Mouse (Mus musculus): ENCODE measurements around the gene Asic2.
A peak's percentile ranks its signal among the peaks of the same experiment; 100 is the strongest.

Asic2 gene

DNA sequence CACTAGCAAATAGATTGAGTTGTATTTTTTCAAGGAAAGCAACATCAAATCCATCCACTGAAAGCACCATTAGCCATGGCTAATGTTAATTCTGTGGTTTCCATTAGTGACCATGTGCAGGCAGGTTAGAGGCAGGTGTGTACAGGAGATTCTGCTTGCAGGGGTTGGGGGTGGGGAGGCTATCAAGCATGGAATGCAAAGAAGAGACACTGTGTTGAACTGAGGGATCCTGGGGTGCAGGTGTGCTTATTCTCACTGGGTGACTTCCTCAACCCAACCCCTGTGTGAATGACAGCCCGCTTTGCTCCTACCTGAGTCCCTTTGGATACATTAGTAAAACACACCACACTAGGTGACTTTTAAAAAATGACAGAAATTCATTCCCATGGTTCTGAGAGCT is 20.2 kb downstream of the Asic2 start:
- no peak for DNase-seq

DNA sequence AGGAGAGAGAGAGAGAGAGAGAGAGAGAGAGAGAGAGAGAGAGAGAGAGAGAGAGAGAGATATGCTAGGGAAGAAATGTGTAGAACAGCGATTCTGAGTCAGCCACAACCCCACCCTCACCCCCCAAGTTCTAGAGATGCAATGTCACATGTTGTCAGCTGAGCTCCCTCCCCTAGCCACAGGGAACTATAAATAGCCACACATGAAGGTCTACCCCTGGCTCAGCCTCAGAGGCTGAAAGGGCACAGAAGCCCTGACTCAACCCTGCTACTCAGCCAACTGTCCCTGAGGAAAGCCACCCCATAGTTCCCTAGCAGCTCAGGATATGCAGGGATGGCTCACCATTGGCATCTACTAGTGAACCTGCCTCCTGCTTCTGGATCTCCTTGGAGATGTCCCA is 26.1 kb downstream of the Asic2 start:
- DNase-seq = no peak

DNA sequence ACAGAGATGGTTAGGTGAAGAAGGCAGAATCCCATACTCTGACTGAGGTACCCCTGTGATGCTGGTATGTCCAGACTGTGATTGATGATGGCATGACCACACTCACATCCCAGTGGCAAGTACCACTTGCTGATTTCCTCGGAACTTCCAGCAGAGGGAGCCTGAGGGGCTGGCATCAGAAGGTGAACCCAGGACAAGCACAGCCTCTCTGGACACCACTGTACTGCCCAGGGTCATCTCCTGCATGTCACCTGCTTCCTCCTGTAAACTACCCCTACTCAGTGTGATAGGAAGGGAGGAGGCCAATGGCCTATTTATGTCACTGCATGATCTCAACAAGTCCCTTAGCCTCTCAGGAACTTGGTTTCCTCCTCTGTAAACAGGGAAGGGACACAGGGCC is 27.3 kb downstream of the Asic2 start:
- peak; percentile 3 to 9 for DNase-seq

DNA sequence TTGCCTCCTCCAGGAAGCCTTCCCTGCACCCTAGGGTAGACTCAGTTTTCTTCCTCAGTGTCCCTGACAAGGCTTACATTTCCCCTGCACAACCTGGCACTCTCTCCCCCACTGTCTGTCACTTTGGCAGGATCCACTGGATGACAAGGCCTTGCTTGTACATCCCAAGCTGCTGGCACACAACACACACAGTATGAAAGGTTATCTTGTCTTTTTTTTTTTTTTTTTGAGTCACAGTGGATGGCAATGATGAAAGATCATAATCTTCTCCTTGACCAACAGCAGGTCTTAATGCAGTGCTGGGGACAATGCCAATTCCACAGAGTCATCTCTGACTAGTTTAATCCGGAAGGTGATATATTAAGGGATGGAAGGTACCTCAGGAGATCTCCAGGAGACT is 30.7 kb downstream of the Asic2 start:
- DNase-seq = no peak

DNA sequence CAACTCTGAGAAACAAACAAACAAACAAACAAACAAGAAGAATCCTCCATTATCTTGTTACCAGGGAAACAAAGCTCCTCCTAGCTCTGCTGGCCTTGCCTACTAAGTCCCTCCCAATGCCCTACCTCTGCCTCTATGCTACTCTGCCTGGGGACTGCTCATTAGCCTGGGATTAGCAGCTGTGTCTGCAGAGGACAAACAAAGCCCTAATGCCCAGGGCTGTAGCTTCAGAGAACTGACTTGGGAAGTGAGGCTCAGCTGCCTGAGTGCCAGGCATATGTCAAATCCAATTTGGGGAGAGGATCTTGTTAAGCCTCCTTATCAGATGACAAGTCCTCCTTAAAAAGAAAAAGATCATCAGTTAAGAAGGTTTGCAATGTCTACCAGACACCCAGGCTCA is 41.9 kb downstream of the Asic2 start:
- DNase-seq = no peak

DNA sequence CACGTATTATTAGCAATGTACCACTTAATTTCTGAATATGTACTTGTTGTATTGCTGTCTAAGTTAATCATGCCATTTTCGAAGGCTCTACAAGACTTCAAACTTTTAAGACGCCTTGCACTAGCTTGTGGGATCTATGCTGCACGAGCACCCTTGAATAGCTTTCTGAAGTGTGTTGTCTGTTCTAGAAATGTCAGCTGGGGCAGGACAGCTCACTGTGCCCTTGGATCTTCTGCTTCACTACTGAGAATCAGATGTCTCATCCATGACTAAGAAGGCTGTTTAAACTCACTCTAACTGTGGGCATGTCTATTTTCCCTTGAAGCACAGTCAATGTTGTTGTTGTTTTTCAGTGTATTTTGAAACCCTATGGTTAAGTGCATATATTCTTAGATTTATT is 44.6 kb downstream of the Asic2 start:
- no peak for DNase-seq

DNA sequence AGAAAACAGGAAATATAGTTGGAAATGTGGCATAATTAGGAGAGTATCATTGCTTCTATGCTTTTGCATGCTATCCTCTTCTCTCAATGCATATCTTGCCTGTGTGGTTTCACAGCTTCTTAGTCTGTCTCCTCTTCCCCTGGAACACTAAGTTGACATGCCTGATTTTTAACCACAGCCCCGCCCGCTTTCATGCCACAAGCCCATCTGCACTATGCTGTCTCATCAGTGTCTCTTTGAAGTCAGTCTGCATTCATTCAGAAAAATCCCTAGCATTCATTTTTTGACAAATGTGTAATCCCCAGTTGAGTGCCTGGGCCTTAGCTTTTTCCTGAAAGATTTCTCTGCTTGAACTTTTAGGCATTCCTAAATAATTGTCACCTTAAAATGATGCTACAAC is 45.2 kb downstream of the Asic2 start:
- DNase-seq = no peak

DNA sequence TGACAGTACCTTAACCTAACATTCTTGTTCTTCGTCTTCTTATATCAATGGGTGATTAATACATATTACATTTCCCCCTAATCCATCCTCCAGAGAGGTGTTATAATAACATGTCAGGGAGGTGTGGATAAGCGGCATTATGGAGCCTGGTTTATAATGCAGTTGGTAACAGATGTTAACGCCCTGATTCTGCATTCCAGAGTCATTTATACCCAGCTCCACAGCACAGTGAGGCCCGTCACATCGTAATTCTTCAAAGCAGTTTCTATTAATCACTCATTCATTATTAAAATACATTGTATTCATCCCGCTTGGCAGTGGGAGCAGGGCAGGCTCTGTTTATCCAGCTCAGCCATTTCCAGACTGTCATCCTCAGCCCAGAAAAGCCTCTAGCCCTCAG is 52.8 kb downstream of the Asic2 start:
- DNase-seq = no peak

DNA sequence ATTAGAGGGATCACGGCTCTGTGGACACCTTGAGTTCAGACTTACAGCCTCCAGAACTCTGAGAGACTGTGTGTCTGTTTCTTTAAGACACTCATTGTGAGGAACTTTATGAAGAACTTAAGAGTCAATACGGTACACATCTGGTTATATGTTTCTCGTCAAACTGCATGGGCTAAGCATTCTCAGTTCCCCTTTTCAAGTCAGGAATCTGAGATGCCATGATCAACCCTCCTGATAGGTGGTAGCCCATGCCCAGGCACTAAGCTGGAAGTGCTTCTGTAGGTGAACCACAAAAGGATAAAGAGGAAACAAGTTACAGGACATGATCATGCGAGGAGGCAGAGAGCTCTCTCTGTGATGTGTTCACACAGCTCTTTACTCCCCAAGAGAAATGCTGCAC is 55.2 kb downstream of the Asic2 start:
- peak; percentile 19 to 25 for DNase-seq

DNA sequence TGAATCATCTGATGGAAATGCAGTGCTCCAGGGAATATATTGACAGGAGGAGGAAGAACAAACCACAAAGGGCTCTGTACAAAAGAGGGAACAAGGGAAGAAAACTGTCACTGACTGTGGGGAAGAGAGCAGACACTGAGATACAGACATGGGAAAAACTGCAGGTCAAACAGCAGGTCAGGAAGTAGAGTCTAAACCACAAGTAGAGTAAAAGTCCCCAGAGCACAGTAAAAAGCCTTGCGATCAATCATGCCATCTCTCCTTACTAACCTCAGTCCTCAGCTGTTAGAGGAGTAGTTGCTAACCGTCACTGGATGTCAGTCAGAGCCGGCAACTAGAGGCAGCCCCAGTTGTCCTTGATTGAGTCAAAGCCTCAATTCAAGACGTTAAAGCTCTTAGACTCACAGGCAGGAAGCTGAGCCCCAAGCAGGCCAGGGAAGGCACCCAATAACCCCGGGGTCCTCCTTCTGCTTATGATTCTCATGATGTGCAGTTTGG is 58.8 kb downstream of the Asic2 start:
- DNase-seq = peak; percentile 4 to 6

DNA sequence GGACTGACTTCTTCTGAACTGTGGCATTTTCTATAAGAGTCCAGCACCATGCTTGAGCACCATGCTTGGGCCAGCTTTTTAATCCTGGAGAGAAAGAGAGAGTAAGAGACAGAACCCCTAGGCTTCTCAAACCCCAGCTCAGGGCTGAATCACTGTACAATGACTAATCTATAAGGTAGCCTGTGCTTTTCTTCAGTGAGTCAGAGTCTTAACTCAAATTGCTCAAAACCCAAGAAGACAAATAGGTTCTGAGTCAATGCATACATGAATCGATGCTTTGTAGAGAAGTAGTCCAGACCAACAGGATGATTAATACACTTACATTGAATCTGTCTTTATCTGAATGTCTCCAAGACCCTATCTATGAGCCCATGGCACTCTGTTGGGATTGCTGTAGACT is 59.5 kb downstream of the Asic2 start:
- DNase-seq = no peak

DNA sequence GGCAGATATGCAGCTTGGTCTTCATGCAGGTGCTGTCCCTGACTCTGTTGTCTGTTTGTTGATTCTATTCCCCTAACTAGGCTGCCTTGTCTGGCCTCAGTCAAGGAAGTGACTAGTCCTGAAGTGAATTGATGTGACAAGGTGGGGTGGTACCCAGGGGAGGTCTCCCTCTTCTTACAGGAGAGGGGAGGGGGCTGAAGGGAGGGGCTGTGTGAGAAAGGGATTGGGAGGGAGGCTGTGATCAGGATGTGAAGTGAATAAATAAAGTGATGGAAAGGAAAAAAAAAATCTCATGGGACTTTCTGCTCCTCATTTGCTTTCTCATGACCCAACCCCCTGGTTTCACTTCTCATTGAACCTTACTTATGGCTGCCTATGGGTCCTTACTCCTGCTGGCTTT is 65.9 kb downstream of the Asic2 start:
- DNase-seq = peak; percentile 21 to 23

DNA sequence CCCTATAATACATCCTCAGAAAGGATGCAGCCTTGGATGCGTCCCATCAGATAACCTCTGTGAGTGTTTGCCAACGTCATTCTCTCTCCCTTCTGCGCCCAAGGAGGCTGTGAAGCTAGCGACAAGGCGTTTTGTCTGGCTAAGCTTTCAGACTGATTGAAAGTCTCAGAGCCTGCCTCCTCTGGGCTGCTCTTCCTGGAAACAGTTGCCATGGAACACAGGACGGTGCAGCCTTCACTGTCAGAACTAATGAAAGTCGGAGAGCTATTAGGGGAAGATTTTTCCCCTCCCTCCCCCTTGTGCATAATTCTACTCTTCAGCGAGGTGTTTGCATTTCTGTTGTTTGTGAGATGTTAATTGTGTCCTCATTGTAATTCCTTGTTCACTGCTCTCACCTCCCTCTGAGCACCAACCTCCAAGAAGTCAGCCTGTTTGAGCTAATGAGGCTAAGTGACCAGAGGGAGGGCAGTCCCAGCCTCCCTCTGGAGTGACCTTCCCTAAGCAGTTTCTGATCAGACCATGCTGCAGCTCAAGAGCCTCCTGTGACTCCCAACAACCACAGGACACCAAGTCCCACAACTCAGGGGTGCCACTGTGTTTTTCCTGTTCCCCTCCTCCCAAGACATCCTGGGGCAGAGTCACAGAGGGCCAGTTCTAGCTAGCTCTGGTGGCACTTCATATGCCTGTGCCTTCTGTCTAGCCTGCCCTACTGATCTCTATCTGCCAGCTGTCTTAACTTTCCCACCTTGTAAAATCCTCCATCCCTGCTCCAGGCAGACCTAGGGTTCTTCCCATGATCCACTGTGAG is 70.5 kb downstream of the Asic2 start:
- DNase-seq = no peak

DNA sequence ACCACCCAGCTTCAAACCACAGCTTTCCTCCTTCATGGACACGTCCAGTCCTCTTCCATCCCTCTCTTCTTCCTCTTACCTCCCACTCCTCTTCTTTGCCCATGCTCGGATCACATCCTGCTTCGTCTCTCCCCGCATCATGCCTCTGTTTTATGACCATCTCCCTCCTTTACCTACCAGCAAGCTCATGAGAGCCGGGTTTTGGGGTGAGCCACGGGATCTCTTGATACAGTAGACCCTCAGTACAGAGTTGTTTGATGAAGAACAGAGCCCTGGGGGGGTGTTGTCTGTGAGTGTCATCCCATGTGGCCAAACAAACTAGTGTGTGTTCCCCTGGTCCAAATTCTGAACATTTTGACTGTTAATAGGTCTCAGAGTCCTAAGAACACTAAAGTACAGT is 71.7 kb downstream of the Asic2 start:
- DNase-seq = no peak

DNA sequence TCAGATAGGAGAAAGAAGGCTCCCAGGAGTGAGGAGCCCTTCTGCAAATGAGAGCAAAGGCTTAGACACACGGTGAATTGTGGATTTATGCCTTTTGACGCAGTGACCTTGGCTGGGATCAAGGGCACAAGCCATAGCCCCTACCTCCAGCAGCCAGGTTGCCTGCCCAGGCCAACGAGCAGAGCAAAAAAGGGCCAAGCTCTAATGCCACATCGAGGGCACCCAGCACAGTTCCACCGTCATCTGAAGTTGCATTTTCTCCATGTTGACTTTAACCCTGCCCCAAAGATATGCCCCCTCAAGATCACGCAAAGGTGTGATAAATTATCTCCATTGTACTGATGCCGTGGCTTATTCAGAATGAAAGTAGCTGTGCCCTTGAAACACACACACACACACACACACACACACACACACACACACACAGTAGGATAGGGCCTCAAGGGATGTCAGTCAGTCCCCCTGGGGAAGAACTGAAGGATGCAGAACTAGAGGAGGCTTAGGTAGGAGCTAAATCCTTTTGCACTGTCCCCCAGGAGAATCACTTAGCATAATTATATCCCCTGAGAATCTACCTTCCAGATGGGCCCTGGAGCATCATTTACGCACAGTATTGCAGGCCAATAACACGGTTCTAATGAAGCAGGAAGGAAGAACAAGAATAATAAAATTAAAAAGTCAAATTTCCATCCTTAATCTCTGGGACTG is 96.6 kb downstream of the Asic2 start:
- DNase-seq = no peak

DNA sequence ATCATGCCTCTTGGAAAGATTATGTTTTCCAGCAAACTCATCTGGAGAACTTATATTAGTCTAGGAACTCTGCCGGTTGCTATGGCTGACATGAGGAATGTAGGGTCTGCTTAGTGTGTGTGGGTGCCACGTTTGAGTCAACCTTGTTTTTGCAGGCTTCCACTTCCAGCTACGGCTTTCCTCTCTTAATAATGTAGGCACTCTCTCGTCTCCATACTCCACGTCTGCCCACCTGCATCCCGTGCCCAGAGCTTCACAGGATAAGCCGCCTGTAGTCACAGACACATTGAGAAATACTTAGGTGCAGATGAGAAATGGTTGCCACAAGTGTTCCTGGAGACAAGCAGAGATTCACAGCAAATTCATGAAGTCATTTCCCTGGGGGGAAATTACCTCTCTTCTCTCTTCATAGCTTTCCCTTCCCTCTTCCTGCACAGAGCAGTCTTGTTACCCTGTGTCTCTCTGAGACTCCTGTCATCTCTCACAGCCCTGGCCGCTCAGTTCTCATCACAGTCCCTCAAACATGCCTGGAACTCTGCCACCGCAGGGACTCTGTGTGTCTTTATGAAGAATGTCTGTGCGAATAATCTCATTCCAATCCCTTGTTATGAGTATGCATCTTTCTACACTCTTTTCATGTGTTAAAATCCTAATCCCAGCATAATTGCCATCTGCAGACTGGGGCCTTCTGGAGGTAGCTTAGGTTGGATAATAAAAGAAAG is 102.4 kb downstream of the Asic2 start:
- DNase-seq = no peak

DNA sequence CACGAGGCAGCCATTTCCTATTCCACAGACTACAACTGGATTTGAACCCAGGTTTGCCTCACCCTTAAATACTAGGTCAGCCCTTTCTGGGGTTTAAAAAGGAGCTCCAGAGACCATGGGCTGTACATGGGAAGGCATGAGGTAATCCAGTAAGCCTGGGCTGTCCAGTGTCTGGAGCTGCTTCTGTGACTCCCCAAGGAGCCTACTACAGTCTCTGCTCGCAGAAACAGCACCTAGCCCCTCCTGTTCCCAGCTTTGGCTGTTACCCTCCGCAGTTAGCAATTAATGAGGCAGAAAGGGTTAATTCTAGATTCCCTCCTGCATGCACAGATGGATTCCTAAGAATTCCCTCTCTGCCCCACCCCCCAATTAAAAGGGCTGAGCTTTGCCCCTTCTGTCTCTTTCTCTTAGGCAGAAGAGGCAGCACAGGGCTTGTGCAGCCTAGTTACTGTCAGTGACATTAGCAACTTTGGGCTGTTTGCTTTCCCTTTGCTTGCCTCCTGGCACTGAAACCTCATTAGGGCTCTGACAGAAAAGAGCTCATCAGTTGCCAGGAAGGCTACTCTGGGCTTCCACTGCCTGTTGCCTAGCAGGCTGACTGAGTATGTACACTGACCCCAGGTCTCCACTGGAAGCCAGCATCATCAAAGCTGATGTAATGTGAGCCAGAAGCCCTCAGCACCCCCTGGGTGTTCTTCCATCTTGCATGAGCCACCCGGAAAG is 107.8 kb downstream of the Asic2 start, which contains the start of gene 5530401A14Rik:
5530401A14Rik (plus strand) TSS at position 424 of the 723 bp plus-strand sequence.
- DNase-seq = no peak

DNA sequence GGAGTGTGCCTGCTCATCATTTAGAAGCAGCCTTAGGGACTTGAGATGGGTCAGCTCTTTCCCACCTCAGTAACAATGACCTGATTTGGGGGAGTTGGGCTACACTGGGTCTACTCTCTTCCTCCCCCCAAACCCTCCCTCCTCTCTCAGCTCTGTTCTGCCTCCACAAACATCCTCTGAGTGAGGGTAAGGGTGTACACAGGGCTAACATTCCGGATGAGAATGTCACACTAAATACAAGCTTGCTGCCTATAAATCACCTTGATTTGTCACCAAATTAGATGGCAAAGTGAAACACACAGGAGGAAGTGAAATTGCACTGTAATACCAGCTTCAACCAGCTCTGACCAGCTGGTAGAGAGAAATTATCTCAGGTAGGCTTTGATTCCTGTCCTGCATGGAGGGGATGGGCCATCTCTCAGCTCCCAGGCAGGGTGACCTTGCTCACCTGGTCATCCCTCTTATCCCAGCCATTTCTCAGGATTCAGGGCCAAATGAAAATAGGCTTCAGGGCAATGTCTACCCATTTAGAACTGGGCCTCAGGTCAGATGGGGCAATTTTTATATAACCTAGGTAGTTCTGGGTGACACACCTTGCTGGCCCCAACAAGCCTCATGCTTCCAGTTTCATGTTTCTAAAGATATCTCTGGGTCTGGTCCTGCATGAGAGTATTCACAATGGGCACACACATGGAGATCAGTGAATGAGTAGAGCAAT is 120.3 kb downstream of the Asic2 start:
- peak; percentile 6 to 13 for DNase-seq

DNA sequence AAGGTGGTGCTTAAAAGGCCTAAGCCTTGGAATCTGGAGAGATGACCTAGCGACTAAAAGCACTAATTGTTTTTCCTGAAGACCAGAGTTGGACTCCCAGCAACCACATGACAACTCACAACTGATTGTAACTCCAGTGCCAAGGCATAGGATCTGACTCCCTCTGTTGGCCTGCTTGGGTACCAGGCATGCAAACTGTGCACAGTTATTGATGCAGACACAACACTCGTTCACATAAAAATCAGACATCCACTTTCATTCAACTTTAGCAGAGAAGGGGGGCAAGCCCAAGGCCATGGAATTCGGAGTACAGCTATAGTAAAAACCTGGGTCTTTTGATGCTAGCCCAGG is 122.6 kb downstream of the Asic2 start:
- DNase-seq = no peak

DNA sequence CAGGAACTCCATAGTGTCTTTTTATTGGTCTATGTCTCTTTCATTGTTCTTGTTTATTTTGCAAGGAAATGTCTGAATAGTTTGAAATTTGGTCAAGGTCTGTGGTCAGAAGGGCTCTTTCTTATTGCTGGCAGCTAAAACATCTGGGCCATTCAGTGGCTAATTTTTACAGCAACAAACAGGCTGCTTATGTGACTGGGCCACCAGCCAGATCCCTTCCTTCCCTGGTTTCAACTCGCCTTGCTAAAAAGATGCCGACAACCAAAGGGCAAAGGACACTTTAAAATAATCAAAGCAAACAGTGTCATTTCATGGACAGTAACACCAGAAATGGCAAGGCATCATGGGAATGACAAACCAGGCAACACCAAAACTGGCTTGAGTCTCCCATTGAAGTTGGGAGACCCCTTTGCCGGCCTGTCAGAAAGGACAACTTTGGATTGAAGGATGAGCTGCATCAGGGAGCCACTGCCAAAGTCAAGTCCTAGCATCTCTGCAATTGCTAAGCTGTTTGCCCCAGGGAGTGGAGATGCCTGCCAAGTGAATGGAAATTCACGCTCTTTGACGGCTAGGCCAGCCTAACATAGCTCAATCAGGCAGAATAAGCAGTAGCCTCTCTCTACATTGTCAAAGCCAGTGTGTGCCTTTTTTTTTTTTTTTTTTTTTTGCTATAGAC is 123.1 kb downstream of the Asic2 start:
- no peak for DNase-seq

DNA sequence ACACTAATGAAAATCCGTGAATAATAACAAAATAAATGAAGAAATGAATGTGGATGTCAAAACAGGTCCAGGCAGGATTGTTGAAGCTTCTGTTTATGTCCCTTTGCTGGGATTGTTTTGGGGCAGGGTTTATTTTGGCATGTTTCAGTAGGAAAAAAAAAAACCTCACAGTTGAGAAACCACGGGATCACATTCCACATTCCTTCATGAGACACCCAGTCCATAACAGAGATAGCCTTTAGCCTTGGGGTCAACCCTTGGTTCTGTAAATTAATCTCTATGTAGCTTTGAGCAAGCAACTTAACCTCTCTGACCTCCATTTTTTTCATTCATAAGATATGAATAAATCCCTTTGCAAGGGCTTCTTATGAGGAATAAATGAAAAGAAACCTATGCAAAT is 127.3 kb downstream of the Asic2 start:
- no peak for DNase-seq

DNA sequence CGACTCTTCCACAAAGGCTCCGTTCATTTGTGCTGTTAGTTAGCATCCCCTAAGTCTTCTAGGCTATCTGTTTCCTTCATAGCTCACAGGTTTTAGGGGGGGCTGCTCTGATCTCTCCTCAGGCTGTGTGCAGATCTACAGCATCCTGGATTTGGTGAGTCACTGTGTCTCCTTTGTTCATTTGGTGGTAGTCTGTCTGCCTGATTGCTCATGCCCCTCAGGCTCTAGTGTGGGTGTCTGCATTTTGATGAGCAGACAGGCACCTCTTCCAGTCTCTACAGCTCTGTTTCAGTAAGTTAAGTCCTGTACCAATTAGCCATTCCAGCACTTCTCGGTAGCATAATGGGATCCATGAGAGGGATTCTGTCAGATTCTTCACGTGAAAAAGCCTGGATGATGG is 129.8 kb downstream of the Asic2 start:
- no peak for DNase-seq
